Mouse (Mus musculus) lung, embryonic 15.5 days (tissue): ENCODE data around the gene Dcpp1. TPM values are rescaled to one million over a fixed set of nuclear protein-coding genes. Genes with fewer than 3 reads are reported as not detected.
A peak's percentile ranks its signal among the peaks of the same experiment; 100 is the strongest.
"Not testable (repeated sequence)": the region's sequence is repeated elsewhere in the genome, so short reads cannot be mapped to it uniquely, and the experiment has no call there.

Experiments
- ATAC-seq: fragments of 200-750 bp; cut with Nextera tagmentation; 2 replicates; pipeline ENCODE4 v1.8.0; 2017; ENCODE audit warnings: moderate number of reproducible peaks, borderline replicate concordance; ENCODE audit not compliant: low FRiP score, low TSS enrichment; ENCODE audit errors: extremely low read depth
- H3K27ac ChIP-seq: fragments of 300-500 bp; sonication (generic); 2 replicates; pipeline ENCODE4 v1.5.1; 2015; ENCODE audit warnings: moderate library complexity, mild to moderate bottlenecking, inconsistent platforms
- H3K27me3 ChIP-seq: fragments of 300-500 bp; sonication (generic); 2 replicates; pipeline ENCODE4 v1.6.1; 2015; ENCODE audit warnings: inconsistent platforms
- H3K36me3 ChIP-seq: fragments of 300-500 bp; sonication (generic); 2 replicates; pipeline ENCODE4 v1.6.1; 2015; ENCODE audit warnings: inconsistent platforms
- H3K4me1 ChIP-seq: fragments of 300-500 bp; sonication (generic); 2 replicates; pipeline ENCODE4 v1.6.1; 2015; ENCODE audit warnings: inconsistent platforms
- H3K4me2 ChIP-seq: fragments of 300-500 bp; sonication (generic); 2 replicates; pipeline ENCODE4 v1.6.1; 2015; ENCODE audit warnings: inconsistent platforms, mild to moderate bottlenecking, moderate library complexity
- H3K4me3 ChIP-seq: fragments of 300-500 bp; sonication (generic); 2 replicates; pipeline ENCODE4 v1.5.1; 2015; ENCODE audit warnings: mild to moderate bottlenecking, inconsistent platforms
- H3K9ac ChIP-seq: fragments of 300-500 bp; sonication (generic); 2 replicates; pipeline ENCODE4 v1.6.1; 2015; ENCODE audit warnings: inconsistent platforms
- H3K9me3 ChIP-seq: fragments of 300-500 bp; sonication (generic); 2 replicates; pipeline ENCODE4 v1.6.1; 2016; ENCODE audit warnings: inconsistent platforms
- WGBS: fragments of 180-500 bp; shearing (Covaris S2); methylation state at CpG from one replicate; pipeline ENCODE4 v1.1.7; 2015; 5-methylcytosine and 5-hydroxymethylcytosine counted together
- polyA plus RNA-seq: library from polyadenylated mRNA; unstranded; fragments of >200 nt; fragmentation: Nextera tagmentation; extraction: Ambion mirVana; gene quantifications from 2 replicates; pipeline ENCODE4 v1.2.1, GENCODE M21; 2015

Dcpp1 gene
- polyA plus RNA-seq, 1 experiment from 2014 or later: 0.71 TPM

DNA sequence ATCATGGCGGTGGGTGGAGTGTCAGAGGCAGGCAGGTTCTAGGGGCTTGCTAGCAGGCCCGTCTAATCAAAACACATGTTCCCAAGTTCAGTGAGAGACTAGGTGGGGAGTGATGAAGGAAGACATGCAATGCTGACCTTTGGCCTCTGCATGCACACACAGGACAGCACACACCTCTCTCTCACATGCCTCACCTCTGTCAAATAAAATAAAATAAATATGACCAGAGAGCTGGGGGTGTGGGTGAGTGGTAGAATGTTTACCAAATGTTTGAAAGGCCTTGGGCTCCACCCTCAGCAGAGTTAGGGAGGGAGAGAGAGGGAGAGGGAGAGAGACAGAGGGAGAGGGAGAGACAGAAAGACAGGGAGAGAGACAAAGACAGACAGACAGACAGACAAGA is 22.8 kb upstream of the Dcpp1 start:
- Histone ChIP-seq H3K9ac (no peak overlapping the region), H3K4me3 (no peak overlapping the region), H3K4me1 (no peaks in the 10 kb centered on the region), H3K36me3 (no peaks in the 10 kb centered on the region), H3K9me3 (no peaks in the 10 kb centered on the region), H3K27ac (no peak overlapping the region), H3K27me3 (no peaks in the 10 kb centered on the region), H3K4me2 (no peak overlapping the region)
- ATAC-seq: no peak
- WGBS: 28% methylated on average over 2 of the region's 2 CpGs

- 81% methylated on average over 4 of the region's 4 CpGs for WGBS
- Histone ChIP-seq H3K27me3 (no peaks in the 10 kb centered on the region), H3K27ac (no peak overlapping the region), H3K9ac (no peak overlapping the region), H3K9me3 (no peaks in the 10 kb centered on the region), H3K4me3 (no peak overlapping the region), H3K36me3 (no peaks in the 10 kb centered on the region), H3K4me1 (no peaks in the 10 kb centered on the region), H3K4me2 (no peak overlapping the region)
- no peak for ATAC-seq
Measured at GRCm38 (mm10) chr17:23862926-23863325, 17.8 kb upstream of the Dcpp1 start.

GRCm38 (mm10) chr17:23867756-23868155 is 12.9 kb upstream of the Dcpp1 start, which contains the start of gene Prss21:
TSS of gene Prss21 (plus strand) at chr17:23868056.
- H3K36me3 ChIP-seq: no peaks in the 10 kb centered on the region

DNA sequence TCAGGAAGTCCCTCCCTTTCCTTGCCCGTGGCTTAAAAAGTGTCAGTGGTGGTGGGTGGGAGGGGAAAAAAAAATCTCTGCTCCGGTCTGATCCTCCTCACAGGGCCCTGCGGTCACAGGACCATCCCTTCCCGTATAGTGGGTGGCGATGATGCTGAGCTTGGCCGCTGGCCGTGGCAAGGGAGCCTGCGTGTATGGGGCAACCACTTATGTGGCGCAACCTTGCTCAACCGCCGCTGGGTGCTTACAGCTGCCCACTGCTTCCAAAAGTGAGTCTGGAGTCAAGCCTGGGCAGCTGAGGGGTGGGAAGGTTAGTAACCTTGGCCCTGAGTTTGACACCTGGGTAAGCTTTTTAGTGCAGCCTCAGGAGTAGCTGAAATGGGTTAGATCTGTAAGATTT is 12.2 kb upstream of the Dcpp1 start:
- ATAC-seq: no peak
- no peaks in the 10 kb centered on the region for H3K36me3 ChIP-seq
- no peak overlapping the region for H3K27ac ChIP-seq
- no peak overlapping the region for H3K4me3 ChIP-seq
- no peaks in the 10 kb centered on the region for H3K4me1 ChIP-seq
- H3K9ac ChIP-seq: no peak overlapping the region
- no peaks in the 10 kb centered on the region for H3K9me3 ChIP-seq
- 83% methylated on average over 11 of the region's 11 CpGs for WGBS
- no peaks in the 10 kb centered on the region for H3K27me3 ChIP-seq
- H3K4me2 ChIP-seq: no peak overlapping the region

More at GRCm38 (mm10) chr17:23867756-23868155, 12.9 kb upstream of the Dcpp1 start, which contains the start of gene Prss21:
- H3K9me3 ChIP-seq: no peaks in the 10 kb centered on the region
- H3K4me3 ChIP-seq: no peak within 1 kb of the TSS
- H3K27ac ChIP-seq: no peak within 1 kb of the TSS
- H3K27me3 ChIP-seq: no peaks in the 10 kb centered on the region
- no peak for ATAC-seq
- no peak within 1 kb of the TSS for H3K9ac ChIP-seq
- H3K4me2 ChIP-seq: no peak within 1 kb of the TSS
- 82% methylated on average over 15 of the region's 15 CpGs for WGBS
- H3K4me1 ChIP-seq: no peaks in the 10 kb centered on the region

- H3K9me3 ChIP-seq: no peaks in the 10 kb centered on the region
- H3K4me3 ChIP-seq: no peak overlapping the region
- 32% methylated on average over 8 of the region's 8 CpGs for WGBS
- no peaks in the 10 kb centered on the region for H3K36me3 ChIP-seq
- no peak overlapping the region for H3K4me2 ChIP-seq
- H3K27ac ChIP-seq: no peak overlapping the region
- H3K4me1 ChIP-seq: no peaks in the 10 kb centered on the region
- peak; percentile 33; the same call in 1 of the 2 replicates for ATAC-seq
- H3K9ac ChIP-seq: no peak overlapping the region
- H3K27me3 ChIP-seq: no peaks in the 10 kb centered on the region
Measured at GRCm38 (mm10) chr17:23873884-23874856, 6.5 kb upstream of the Dcpp1 start.

DNA sequence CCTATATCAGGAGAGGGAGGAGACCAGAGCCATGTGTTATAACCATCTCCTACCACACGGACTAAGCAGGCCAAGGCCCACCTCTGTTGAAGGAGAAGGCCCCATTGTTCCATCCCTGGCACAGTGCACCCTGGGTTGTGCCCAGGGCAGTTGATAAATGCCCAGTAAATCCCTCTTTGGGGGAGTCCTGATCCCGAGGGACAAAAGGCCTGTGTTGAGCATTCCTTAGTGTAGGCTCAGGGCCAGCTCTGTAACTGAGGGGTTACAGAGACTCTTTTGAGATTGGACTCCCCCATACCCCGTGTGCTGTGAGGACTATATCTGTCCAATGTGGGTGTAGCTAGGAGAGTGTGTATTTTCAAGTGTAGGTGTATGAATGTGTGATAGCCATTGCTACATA is 3.9 kb upstream of the Dcpp1 start:
- Histone ChIP-seq H3K9me3 (no peaks in the 10 kb centered on the region), H3K27ac (no peak overlapping the region), H3K4me1 (no peaks in the 10 kb centered on the region), H3K27me3 (no peaks in the 10 kb centered on the region), H3K4me2 (no peak overlapping the region), H3K9ac (no peak overlapping the region), H3K36me3 (no peaks in the 10 kb centered on the region), H3K4me3 (no peak overlapping the region)
- ATAC-seq: no peak
- WGBS: 48% methylated on average over 3 of the region's 3 CpGs

- H3K4me1 ChIP-seq: no peaks in the 10 kb centered on the region
- no peak overlapping the region for H3K4me3 ChIP-seq
- 73% methylated on average over 2 of the region's 2 CpGs for WGBS
- H3K9ac ChIP-seq: no peak overlapping the region
- H3K27ac ChIP-seq: no peak overlapping the region
- ATAC-seq: no peak
- no peaks in the 10 kb centered on the region for H3K9me3 ChIP-seq
- H3K4me2 ChIP-seq: no peak overlapping the region
- no peaks in the 10 kb centered on the region for H3K27me3 ChIP-seq
- no peaks in the 10 kb centered on the region for H3K36me3 ChIP-seq
Measured at GRCm38 (mm10) chr17:23877166-23877565, 3.5 kb upstream of the Dcpp1 start.

DNA sequence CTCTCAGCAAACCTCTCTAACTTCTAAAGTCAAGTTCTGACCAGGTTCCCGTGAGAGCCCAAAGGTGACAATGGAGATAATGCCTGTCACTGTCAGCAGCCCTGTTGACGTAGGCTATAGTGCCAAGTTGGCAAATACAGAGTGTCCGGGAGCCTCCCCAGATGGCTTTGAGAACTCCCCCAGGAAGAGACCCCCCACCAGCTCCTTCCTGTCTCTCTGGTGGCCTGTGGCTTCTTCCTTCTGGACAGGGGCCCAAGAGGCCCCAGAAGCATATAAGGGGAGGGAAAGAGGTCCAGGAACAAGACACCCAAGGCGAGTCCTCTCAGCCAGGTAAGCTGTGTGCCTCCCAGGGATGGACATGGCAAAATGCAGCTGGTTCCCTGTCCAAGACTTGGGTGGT is 36.5 kb downstream of the Dcpp1 start, which contains the start of gene Dcpp3:
Dcpp3 (plus strand) TSS at position 301 of the 400 bp plus-strand sequence.
- H3K27me3 ChIP-seq, H3K27ac ChIP-seq, H3K4me3 ChIP-seq, H3K4me2 ChIP-seq, H3K9me3 ChIP-seq, H3K36me3 ChIP-seq, H3K9ac ChIP-seq, H3K4me1 ChIP-seq, ATAC-seq: not testable (repeated sequence)
- WGBS: 43% methylated on average over 4 of the region's 4 CpGs

- Histone ChIP-seq H3K27me3 (no peaks in the 10 kb centered on the region), H3K4me1 (peaks cover 15% of the 10 kb centered on the region), H3K4me3 (peak overlapping the region; percentile 61), H3K9ac (peak overlapping the region; percentile 57), H3K27ac (peak overlapping the region; percentile 98), H3K9me3 (no peaks in the 10 kb centered on the region), H3K36me3 (no peaks in the 10 kb centered on the region), H3K4me2 (peak overlapping the region; percentile 90)
- peak; percentile 99 for ATAC-seq
- WGBS: under 1% methylated on average over 29 of the region's 29 CpGs
Measured at GRCm38 (mm10) chr17:23924531-23925007, 43.9 kb downstream of the Dcpp1 start.

DNA sequence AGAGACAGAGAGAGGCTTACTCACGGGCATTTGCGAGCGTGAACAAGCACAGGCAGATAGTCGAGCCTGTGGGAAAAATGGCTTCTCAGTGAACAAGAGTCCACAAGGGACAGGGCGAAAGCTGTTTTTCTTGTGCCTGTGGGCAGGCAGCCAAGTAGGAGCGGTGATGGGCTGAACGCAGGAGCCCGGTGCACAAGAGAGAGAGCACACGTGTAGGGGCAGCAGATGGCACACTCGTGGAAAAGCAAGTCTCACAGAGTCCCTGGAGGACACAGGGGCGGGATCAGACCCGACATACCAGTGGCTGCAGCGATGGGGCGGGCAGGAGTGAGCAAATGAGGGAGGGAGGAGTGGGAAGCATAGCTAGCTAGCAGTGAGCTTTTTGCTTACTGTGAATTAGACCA is 44.4 kb downstream of the Dcpp1 start:
- Histone ChIP-seq H3K4me3 (peak overlapping the region; percentile 61), H3K4me1 (peaks cover 15% of the 10 kb centered on the region)
- 0% methylated on average over 14 of the region's 14 CpGs for WGBS

GRCm38 (mm10) chr17:23931157-23931556 is 50.5 kb downstream of the Dcpp1 start:
- Histone ChIP-seq H3K4me3 (no peak overlapping the region), H3K4me2 (no peak overlapping the region), H3K9ac (no peak overlapping the region), H3K9me3 (no peaks in the 10 kb centered on the region), H3K27me3 (no peaks in the 10 kb centered on the region), H3K27ac (no peak overlapping the region), H3K4me1 (peaks cover 3% of the 10 kb centered on the region; the same call in 1 of the 2 replicates), H3K36me3 (no peaks in the 10 kb centered on the region)
- no peak for ATAC-seq
- 40% methylated on average over 5 of the region's 5 CpGs for WGBS

More for the DNA sequence above, 44.4 kb downstream of the Dcpp1 start:
- Histone ChIP-seq H3K27me3 (no peaks in the 10 kb centered on the region), H3K9ac (peak overlapping the region; percentile 57), H3K27ac (peak overlapping the region; percentile 98), H3K36me3 (no peaks in the 10 kb centered on the region), H3K9me3 (no peaks in the 10 kb centered on the region), H3K4me2 (peak overlapping the region; percentile 90)
- peak; percentile 83 for ATAC-seq
